Mouse (Mus musculus): ENCODE data around the gene Zdhhc7.

DNA sequence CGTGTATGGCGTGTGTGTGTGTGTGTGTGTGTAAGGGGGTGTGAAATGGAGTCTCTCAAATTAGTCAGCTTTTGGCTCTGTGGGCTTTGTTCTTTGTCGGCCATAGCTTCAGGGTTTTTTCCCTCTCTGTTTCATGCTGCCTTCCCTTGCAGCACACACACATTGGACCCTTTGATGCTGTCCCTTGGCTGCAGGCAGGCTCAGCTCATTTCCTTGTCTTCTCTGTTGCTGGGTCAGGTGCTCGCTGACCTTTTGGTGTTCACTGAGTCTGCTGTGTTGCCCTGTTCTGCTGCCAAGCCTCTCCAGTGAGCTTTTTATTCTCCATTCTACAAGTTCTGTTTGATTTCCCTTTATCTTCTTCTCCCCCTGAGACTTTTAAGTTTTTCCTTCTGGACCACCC is 28.3 kb upstream of the Zdhhc7 start:
- TF ChIP-seq CTCF (IDR thresholded peaks at IDR 0.05; ENCODE audit: low read depth) (no peak), EP300 (optimal IDR thresholded peaks at IDR 0.05) (no peak)
